Mouse (Mus musculus): ENCODE measurements around the gene Rex1bd.
"Not testable (repeated sequence)": the region's sequence is repeated elsewhere in the genome, so short reads cannot be mapped to it uniquely, and the experiment has no call there.

Rex1bd gene

GRCm38 (mm10) chr8:70528182-70528797 lies 21.7 kb upstream of the Rex1bd start:
- DNase-seq (ENCODE audit: low spot score): no peak

GRCm38 (mm10) chr8:70527512-70528181 lies 21.1 kb upstream of the Rex1bd start, which contains the start of the genes Fkbp8 and Kxd1:
Gene Fkbp8, plus strand, starts transcription at chr8:70527724.
Gene Kxd1, minus strand, starts transcription at chr8:70527956.
- peak; percentile 97 for DNase-seq (ENCODE audit: low spot score)

GRCm38 (mm10) chr8:70527111-70527511 lies 20.6 kb upstream of the Rex1bd start:
- no peak for DNase-seq (ENCODE audit: low spot score)

GRCm38 (mm10) chr8:70522592-70523403 lies 16.2 kb upstream of the Rex1bd start:
- peak; percentile 97 for DNase-seq (ENCODE audit: low spot score)

- no peak for DNase-seq (ENCODE audit: low spot score)
These were observed 13.1 kb upstream of the Rex1bd start for GRCm38 (mm10) chr8:70519606-70520005.

DNA sequence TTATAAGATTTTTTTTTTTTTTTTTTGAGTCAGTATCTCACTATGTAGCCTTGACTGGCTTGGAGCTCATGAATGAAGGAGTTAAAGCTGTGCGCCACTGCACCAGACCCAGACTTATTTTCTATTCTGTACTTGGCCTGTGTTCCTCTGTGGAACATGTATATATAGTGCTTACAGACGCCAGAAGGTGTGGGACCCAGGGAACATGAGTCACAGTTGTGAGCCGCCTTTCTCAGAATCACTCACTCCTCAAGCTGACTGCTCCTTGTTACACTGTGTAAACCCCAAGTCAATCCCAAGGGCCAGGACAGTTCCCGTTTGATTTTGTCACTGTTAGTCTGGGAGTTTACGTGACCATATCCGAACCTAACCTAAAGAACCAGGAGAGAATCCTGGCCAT lies 12.5 kb upstream of the Rex1bd start:
- DNase-seq (ENCODE audit: low spot score): no peak

- DNase-seq (ENCODE audit: low spot score): no peak
These were observed 11.5 kb upstream of the Rex1bd start for GRCm38 (mm10) chr8:70517940-70518643.

- no peak for DNase-seq (ENCODE audit: low spot score)
These were observed 6.9 kb upstream of the Rex1bd start for GRCm38 (mm10) chr8:70513441-70513840.

DNA sequence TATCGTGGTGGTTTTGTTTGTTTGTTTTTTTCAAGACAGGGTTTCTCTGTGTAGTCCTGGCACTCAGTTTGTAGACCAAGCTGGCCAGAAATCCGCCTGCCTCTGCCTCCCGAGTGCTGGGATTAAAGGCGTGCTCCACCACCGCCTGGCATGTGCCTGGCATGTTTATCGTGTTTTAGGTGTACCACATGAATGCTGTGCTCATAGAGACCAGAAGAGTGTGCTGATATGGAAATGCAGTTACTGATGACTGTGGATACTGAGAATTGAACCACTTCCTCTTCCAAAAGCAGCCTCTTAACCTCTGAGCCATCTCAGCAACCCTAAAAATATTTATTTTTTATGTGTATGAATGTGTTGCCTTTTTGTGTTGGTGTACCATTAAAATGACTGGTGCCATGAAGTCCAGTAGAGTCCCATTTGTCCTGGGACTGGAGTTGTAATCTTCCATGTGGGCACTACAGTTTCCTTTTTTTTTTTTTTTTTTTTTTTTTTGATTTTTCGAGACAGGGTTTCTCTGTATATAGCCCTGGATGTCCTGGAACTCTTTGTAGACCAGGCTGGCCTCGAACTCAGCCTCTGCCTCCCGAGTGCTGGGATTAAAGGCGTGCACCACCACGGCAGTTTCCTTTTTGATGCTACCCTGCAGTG lies 5.8 kb upstream of the Rex1bd start:
- DNase-seq (ENCODE audit: low spot score): no peak

DNA sequence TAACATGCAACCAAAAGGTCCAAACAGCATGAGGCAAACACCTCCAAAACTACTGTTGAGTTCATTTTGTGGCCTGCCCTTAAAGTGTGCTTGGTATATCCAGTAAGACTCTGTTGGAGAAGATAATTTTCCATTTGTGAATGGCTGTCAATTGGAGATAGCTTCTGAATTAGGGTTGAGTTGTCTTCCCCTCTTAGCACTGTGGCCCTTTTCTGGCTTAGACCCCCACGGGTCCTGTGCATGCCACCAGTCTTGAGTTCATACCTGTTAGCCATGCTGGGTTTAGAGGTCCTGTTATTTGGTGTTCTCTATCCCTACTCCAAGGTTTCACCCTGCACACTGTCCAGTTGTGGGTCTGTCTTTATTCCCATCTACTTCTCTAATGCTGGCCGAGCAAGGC lies 5.2 kb upstream of the Rex1bd start:
- no peak for DNase-seq (ENCODE audit: low spot score)

- not testable (repeated sequence) for DNase-seq (ENCODE audit: low spot score)
These were observed 4.6 kb upstream of the Rex1bd start for GRCm38 (mm10) chr8:70511174-70511573.

GRCm38 (mm10) chr8:70510228-70510915 lies 3.8 kb upstream of the Rex1bd start, which contains the start of gene Uba52:
Gene Uba52, minus strand, starts transcription at chr8:70510801.
- DNase-seq (ENCODE audit: low spot score): peak; percentile 98

GRCm38 (mm10) chr8:70509281-70509952 lies 2.9 kb upstream of the Rex1bd start:
- DNase-seq (ENCODE audit: low spot score): no peak

DNA sequence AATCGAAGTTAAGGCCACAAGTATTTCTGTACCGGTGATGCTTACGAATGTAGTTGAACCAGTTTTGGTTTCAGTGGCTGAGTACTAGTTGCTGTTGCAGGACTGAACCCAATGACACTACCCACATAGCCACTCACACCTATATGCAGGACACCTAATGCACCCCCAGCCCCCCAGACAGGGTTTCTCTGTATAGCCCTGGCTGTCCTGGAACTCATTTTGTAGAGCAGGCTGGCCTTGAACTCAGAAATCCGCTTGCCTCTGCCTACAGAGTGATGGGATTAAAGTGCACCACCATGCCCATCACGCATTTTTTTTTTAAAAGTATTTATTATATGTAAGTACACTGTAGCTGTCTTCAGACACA lies 458 bp upstream of the Rex1bd start:
- no peak for DNase-seq (ENCODE audit: low spot score)

DNA sequence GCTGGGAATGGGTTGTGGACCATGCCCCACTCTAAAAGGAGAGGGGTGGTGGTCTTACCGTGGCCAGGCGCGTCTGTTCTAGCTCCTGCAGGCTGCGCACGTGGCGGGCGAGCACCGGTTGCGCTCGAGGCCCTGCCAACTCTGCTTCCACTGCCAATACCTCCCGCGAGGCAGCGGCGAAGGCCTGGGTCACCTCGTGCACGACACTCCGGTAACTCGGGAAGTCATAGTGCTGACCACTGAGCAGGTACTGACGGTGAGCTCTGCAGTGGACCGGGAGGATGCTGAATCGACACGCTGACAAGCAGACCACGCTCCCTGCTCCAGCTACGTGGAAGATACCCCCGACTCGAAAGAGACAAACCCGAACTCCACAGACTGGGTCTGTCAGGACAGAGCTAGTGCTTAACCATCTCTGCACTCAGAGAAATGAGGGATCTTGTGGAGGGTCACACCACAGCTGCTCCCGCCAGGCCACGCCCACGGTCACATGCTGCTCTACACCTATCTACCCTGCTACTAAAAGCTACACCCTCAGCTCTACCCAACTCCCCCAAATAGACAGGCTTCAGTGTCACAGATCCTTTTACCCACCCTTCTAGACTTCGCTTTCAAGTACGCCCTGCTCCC lies 739 bp downstream of the Rex1bd start:
- DNase-seq (ENCODE audit: low spot score): no peak

DNA sequence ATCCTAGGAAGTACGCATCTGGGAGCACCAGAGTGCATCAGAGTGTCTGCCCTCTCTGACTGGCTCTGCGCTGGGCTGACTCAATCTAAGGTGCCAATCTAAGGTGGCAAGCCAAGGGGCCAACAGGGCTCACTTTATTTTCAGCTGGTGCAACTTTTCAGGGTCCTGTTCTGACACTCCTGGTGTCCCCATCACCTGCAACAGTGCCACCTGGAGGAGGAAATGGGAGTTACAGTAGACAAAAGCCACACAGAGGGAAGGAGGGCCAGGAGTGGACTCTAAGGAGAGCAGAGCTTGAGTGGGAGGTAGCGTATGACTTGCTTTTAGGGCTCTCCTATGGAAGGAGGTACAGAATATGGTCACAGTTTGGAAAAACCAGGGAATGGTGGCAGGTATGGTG lies 1.7 kb downstream of the Rex1bd start:
- peak; percentile 78 for DNase-seq (ENCODE audit: low spot score)

- DNase-seq (ENCODE audit: low spot score): peak; percentile 54
These were observed 2.2 kb downstream of the Rex1bd start for GRCm38 (mm10) chr8:70504291-70504716.

DNA sequence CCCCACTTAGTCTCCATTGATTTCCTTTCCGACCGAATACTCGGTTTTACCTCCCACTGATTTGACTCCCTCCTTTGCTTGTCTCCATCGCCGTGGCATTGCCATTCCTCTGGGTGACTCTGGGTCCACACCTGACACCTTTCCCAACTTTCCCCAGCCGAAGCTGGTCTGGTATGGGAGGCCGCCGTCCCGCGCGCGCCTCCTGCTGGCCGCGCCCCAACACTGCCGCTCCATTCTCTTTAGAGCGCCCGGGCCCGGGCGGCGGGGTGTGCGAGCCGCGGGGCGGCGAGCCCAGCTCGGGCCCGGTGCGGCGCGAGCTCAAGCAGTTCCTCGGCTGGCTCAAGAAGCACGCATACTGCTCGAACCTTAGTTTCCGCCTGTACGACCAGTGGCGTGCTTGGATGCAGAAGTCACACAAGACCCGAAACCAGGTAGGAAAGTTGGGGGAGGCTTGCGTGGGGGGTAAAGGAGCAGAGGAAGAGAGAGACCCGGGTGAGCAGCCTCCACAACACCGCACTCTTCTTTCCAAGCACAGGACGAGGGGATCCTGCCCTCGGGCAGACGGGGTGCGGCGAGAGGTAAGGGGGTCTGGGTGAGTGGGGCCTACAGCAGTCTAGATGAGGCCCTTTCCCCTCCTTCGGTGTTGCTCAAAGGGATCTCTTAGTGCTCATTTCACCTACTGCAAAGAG lies 3.3 kb downstream of the Rex1bd start:
- DNase-seq (ENCODE audit: low spot score): peak; percentile 62

DNA sequence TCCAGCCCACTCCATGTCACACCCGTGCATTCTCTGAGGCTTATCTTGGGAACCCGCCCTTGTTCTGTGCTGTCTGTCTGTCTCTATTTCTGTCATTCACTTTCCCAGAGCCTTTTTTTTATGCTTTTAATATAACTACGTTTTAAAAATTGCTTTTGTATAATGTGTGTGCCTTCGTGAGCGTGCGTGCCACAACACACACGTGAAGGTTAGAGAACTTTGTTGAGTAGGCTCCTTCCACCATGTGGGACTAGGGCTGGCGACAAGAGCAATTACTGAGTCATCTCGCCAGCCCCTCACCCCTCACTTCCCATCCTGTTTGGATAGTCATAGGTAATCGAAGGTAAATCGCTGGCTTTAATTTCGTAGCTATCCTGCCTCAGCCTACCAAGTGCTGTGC lies 4.0 kb downstream of the Rex1bd start:
- no peak for DNase-seq (ENCODE audit: low spot score)

All from lung, postnatal 25 days (tissue).